Mouse (Mus musculus): ENCODE data around the gene Cntnap5a. TPM values are rescaled to one million over a fixed set of nuclear protein-coding genes. Genes with fewer than 3 reads are reported as not detected.

Gene Cntnap5a
- polyA plus RNA-seq, 1 experiment from 2014 or later = not detected

DNA sequence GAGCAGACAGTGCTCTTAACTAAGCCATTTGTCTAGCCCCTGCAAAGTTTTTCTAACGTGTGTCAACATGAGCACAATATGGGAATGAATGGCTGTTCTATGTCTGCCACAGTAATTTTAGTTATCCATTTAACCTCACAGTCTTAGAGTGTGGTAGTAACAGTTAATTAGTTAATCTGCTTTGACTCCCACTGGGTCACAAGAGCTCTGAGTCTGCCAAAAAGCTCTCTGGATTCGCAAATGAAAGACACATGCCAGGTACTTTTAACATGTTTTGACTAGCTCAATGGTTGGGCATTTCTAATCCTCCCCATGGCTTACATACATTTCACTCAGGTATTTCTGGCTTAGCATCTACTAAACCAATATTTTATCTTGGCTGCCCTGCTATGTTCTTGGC, 163.0 kb downstream of the Cntnap5a start:
- H3K9me3 ChIP-seq (replicated peaks; ENCODE audit: control insufficient read depth, low read length) = no peaks in the 10 kb centered on the region
- no peaks in the 10 kb centered on the region for H3K36me3 ChIP-seq (ENCODE audit: control insufficient read depth, insufficient read depth)
- H3K27ac ChIP-seq (ENCODE audit: low read length) = no peak overlapping the region
- no peak overlapping the region for H3K4me3 ChIP-seq (ENCODE audit: low read depth, low read length)
- H3K27me3 ChIP-seq (ENCODE audit: control insufficient read depth, insufficient read depth, low read depth, low read length) = no peaks in the 10 kb centered on the region
- H3K4me2 ChIP-seq (ENCODE audit: low read depth, low read length) = no peak overlapping the region
- H3K9ac ChIP-seq (ENCODE audit: low read depth, low read length) = no peak overlapping the region
- ATAC-seq (ENCODE audit: low read depth) = no peak
- 40% methylated on average over 2 of the region's 2 CpGs for WGBS (ENCODE audit: insufficient replicate concordance)
- no peaks in the 10 kb centered on the region for H3K4me1 ChIP-seq (ENCODE audit: control insufficient read depth, low read depth, low read length)

DNA sequence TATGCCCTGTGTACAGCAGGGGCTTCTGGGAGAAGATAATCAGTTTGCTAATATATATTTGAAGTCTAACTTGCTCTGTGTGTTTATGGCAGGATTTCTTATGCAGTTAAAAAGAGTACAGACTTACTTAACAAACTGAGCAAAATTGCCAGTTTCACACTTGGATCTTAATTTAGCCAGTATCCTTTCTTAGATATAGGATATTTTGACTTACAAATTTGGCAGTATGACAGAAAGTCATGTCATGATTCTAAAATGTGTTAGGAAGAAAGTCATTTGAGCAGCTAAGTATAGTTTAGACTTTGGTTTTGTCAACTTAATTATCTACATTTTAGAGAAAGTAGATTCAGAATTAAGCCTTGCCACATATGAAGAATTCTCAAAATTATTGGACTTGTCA, 167.7 kb downstream of the Cntnap5a start:
- H3K9ac ChIP-seq (ENCODE audit: low read depth, low read length) = no peak overlapping the region
- H3K4me3 ChIP-seq (ENCODE audit: low read depth, low read length) = no peak overlapping the region
- no peaks in the 10 kb centered on the region for H3K9me3 ChIP-seq (replicated peaks; ENCODE audit: control insufficient read depth, low read length)
- no peaks in the 10 kb centered on the region for H3K36me3 ChIP-seq (ENCODE audit: control insufficient read depth, insufficient read depth)
- H3K4me2 ChIP-seq (ENCODE audit: low read depth, low read length) = no peak overlapping the region
- H3K27ac ChIP-seq (ENCODE audit: low read length) = no peak overlapping the region
- no peaks in the 10 kb centered on the region for H3K27me3 ChIP-seq (ENCODE audit: control insufficient read depth, insufficient read depth, low read depth, low read length)
- no peaks in the 10 kb centered on the region for H3K4me1 ChIP-seq (ENCODE audit: control insufficient read depth, low read depth, low read length)
- ATAC-seq (ENCODE audit: low read depth) = no peak

DNA sequence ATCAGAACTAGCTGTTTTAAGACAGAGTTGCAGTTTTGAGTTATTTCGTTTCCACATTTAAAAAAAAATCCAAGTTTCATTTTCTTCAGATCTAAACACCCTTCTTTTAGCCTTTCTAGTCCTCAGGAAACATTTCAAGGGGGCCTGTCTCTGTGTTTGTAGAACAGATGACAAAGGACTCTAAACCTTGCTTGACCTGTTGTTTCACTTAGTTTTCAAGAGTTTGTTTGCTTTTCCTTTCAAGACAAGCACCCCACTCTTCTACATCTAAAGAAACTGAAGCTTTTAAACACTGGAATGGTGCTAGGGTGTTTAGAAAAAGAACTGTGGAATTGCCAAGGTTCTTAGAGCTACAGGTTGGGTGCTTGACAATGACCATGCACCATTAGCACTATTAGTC, 233.8 kb downstream of the Cntnap5a start:
- no peak overlapping the region for H3K4me3 ChIP-seq (ENCODE audit: low read depth, low read length)
- H3K4me2 ChIP-seq (ENCODE audit: low read depth, low read length) = no peak overlapping the region
- no peak for ATAC-seq (ENCODE audit: low read depth)
- 31% methylated on average over 1 of the region's 1 CpGs for WGBS (ENCODE audit: insufficient replicate concordance)
- H3K27ac ChIP-seq (ENCODE audit: low read length) = no peak overlapping the region
- H3K36me3 ChIP-seq (ENCODE audit: control insufficient read depth, insufficient read depth) = no peaks in the 10 kb centered on the region
- no peaks in the 10 kb centered on the region for H3K4me1 ChIP-seq (ENCODE audit: control insufficient read depth, low read depth, low read length)
- H3K9me3 ChIP-seq (replicated peaks; ENCODE audit: control insufficient read depth, low read length) = no peaks in the 10 kb centered on the region
- H3K27me3 ChIP-seq (ENCODE audit: control insufficient read depth, insufficient read depth, low read depth, low read length) = no peaks in the 10 kb centered on the region
- no peak overlapping the region for H3K9ac ChIP-seq (ENCODE audit: low read depth, low read length)

DNA sequence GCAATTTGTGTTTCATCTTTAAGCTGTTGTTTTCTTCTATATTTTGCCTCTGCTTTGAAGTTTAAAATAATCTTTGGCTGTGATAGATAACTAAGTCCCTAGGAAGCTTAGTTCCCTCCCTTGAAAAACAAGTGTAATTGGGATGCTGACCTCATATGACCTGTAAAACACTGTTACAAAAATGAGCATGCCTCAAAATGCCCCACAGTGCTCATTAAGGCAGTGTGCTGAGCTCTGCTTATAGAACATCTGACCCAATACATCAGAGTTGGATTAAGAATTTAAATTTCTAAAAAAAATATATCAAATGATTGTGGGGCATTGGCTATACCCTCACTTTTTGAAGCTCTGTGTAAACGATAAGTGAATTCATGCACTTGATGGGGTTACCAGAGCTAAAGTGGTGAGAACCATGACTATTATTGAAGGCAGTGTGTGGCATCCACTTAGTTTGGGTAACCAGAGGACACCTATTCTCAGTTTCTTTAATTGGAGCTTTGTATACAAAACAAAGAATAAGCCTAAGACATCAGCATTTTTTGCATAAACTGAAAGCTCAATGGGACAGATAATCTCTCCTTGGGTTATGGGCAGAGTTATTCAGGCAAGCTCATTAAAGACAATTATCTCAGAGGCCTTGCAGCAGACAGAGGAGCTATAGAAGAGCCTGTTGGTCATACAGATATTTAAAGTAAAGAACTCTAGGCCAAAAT, 241.6 kb downstream of the Cntnap5a start:
- Histone ChIP-seq H3K4me2 (ENCODE audit: low read depth, low read length) (no peak overlapping the region), H3K4me1 (ENCODE audit: control insufficient read depth, low read depth, low read length) (no peaks in the 10 kb centered on the region), H3K9ac (ENCODE audit: low read depth, low read length) (no peak overlapping the region), H3K4me3 (ENCODE audit: low read depth, low read length) (no peak overlapping the region), H3K27ac (ENCODE audit: low read length) (no peak overlapping the region), H3K36me3 (ENCODE audit: control insufficient read depth, insufficient read depth) (no peaks in the 10 kb centered on the region), H3K9me3 (replicated peaks; ENCODE audit: control insufficient read depth, low read length) (no peaks in the 10 kb centered on the region), H3K27me3 (ENCODE audit: control insufficient read depth, insufficient read depth, low read depth, low read length) (no peaks in the 10 kb centered on the region)
- 77% methylated on average over 1 of the region's 1 CpGs for WGBS (ENCODE audit: insufficient replicate concordance)
- ATAC-seq (ENCODE audit: low read depth) = no peak

DNA sequence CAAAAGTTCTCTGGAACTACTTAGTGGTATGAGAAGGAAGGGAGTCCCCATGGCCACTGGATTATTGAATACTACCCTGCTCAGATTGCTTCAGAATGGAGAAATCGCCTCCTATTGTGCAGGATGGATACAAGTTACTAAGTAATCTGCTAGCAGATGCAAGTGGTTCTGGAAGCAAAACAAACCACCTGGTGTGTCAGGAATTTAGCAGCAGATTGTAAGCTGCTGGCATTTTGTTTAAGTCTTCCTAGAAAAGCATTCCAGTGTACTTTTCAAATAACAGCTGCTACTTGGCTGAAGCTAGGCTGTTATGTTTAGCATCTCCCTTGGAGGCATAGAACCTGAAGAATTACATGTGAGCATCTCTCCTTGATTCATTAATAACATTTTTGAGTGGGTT, 247.5 kb downstream of the Cntnap5a start:
- Histone ChIP-seq H3K9ac (ENCODE audit: low read depth, low read length) (no peak overlapping the region), H3K27ac (ENCODE audit: low read length) (no peak overlapping the region), H3K27me3 (ENCODE audit: control insufficient read depth, insufficient read depth, low read depth, low read length) (no peaks in the 10 kb centered on the region), H3K36me3 (ENCODE audit: control insufficient read depth, insufficient read depth) (no peaks in the 10 kb centered on the region), H3K4me2 (ENCODE audit: low read depth, low read length) (no peak overlapping the region), H3K4me1 (ENCODE audit: control insufficient read depth, low read depth, low read length) (no peaks in the 10 kb centered on the region), H3K4me3 (ENCODE audit: low read depth, low read length) (no peak overlapping the region), H3K9me3 (replicated peaks; ENCODE audit: control insufficient read depth, low read length) (no peaks in the 10 kb centered on the region)
- no peak for ATAC-seq (ENCODE audit: low read depth)
- WGBS (ENCODE audit: insufficient replicate concordance) = 31% methylated on average over 1 of the region's 1 CpGs

DNA sequence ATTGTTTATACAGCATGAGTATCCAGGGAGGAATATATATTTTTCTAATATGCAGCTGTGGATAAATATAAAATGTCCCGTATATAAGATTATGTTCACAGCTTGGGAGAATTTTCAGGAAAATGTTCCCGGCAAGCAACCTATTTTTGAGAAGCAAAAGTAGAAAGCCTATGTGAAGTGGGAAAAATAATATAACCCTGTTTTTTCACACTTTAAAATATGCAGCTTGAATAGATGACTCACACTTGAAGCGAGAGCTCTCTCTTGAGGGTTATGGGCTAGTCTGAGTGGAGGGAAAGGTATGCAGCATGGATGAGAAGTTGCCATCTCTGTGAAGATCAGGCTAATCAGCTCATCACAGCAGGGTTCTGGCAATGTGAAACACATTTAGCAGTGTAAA, 261.3 kb downstream of the Cntnap5a start:
- WGBS (ENCODE audit: insufficient replicate concordance) = 71% methylated on average over 3 of the region's 3 CpGs

DNA sequence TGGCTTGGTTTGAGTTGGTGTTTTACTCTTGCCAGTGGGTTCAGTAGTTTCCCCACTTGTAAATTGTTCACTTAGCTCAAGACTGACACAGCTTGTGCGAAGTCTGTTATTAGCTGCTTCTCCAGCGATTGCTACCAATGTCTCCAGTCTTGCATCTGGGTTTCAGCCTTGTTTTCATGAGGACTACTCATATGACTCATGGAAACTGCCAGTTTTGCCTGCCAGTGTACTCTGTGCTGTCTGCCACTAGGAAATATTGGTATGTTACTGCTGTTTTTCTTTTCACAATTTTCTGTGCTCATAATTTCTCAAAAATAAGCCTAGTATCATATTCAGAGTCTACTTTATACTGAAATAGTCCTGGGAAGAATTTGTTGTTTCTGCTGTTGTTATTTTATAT, 272.0 kb downstream of the Cntnap5a start:
- Histone ChIP-seq H3K36me3 (ENCODE audit: control insufficient read depth, insufficient read depth) (no peaks in the 10 kb centered on the region), H3K9ac (ENCODE audit: low read depth, low read length) (no peak overlapping the region), H3K4me2 (ENCODE audit: low read depth, low read length) (no peak overlapping the region), H3K4me3 (ENCODE audit: low read depth, low read length) (no peak overlapping the region), H3K27me3 (ENCODE audit: control insufficient read depth, insufficient read depth, low read depth, low read length) (no peaks in the 10 kb centered on the region), H3K4me1 (ENCODE audit: control insufficient read depth, low read depth, low read length) (no peaks in the 10 kb centered on the region), H3K9me3 (replicated peaks; ENCODE audit: control insufficient read depth, low read length) (no peaks in the 10 kb centered on the region), H3K27ac (ENCODE audit: low read length) (no peak overlapping the region)
- WGBS (ENCODE audit: insufficient replicate concordance) = 71% methylated on average over 2 of the region's 2 CpGs
- ATAC-seq (ENCODE audit: low read depth) = no peak

More for the DNA sequence above, 261.3 kb downstream of the Cntnap5a start:
- H3K27me3 ChIP-seq (ENCODE audit: control insufficient read depth, insufficient read depth, low read depth, low read length) = no peaks in the 10 kb centered on the region
- H3K4me3 ChIP-seq (ENCODE audit: low read depth, low read length) = no peak overlapping the region
- H3K4me1 ChIP-seq (ENCODE audit: control insufficient read depth, low read depth, low read length) = no peaks in the 10 kb centered on the region
- no peak for ATAC-seq (ENCODE audit: low read depth)
- H3K9me3 ChIP-seq (replicated peaks; ENCODE audit: control insufficient read depth, low read length) = no peaks in the 10 kb centered on the region
- no peak overlapping the region for H3K27ac ChIP-seq (ENCODE audit: low read length)
- H3K36me3 ChIP-seq (ENCODE audit: control insufficient read depth, insufficient read depth) = no peaks in the 10 kb centered on the region
- no peak overlapping the region for H3K9ac ChIP-seq (ENCODE audit: low read depth, low read length)
- no peak overlapping the region for H3K4me2 ChIP-seq (ENCODE audit: low read depth, low read length)

DNA sequence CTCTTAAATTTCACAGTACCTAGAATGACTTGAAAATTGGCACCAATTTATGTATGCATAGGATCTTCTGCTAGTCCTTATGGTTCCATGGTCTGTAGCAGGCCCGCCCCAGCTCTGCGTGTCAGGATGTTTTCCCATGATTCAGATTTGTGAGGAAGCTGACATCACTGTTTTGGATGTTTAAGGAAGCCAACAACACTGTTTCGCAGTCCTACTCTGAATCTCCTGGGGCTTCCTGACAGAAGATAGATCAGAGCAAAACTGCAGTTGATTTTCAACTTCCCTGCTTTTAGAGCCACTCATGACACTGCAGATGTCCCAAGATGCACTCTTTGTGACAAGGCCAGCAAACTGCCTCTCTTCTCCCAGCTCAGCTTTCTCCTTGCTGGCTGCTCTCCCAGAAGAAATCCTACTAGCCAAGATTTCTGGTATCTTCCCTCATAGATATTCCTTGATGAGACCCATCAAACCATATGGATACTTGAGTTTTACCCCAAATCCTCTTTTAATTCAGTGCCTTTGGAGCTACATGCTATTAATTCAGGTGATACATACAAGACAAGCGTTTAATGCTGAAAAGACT, 280.5 kb downstream of the Cntnap5a start:
- Histone ChIP-seq H3K9ac (ENCODE audit: low read depth, low read length) (no peak overlapping the region), H3K9me3 (replicated peaks; ENCODE audit: control insufficient read depth, low read length) (no peaks in the 10 kb centered on the region), H3K4me3 (ENCODE audit: low read depth, low read length) (no peak overlapping the region), H3K27ac (ENCODE audit: low read length) (no peak overlapping the region), H3K4me2 (ENCODE audit: low read depth, low read length) (no peak overlapping the region), H3K36me3 (ENCODE audit: control insufficient read depth, insufficient read depth) (no peaks in the 10 kb centered on the region), H3K27me3 (ENCODE audit: control insufficient read depth, insufficient read depth, low read depth, low read length) (no peaks in the 10 kb centered on the region), H3K4me1 (ENCODE audit: control insufficient read depth, low read depth, low read length) (no peaks in the 10 kb centered on the region)
- WGBS (ENCODE audit: insufficient replicate concordance) = 63% methylated on average over 4 of the region's 4 CpGs
- ATAC-seq (ENCODE audit: low read depth) = no peak

DNA sequence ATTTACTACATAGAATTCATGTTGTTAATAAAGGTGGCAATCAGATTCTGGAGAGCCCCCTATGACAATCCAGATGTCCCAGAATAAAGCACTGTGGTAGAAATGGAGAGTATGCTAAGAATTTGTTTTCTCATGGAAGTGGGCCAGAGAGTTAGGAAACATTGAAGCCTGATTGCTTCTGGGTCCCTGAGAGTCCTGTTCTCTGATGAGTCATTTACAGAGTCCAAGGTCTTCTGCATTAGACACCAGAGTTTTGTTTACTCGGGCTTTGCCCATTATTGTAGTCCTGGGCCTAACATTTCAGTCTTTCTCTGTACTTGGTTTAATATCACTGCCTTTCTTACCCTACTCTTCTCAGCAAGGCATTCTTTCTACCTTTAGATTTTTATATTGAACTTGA, 305.6 kb downstream of the Cntnap5a start:
- WGBS (ENCODE audit: insufficient replicate concordance) = 53% methylated on average over 1 of the region's 1 CpGs
- Histone ChIP-seq H3K4me3 (ENCODE audit: low read depth, low read length) (no peak overlapping the region), H3K9ac (ENCODE audit: low read depth, low read length) (no peak overlapping the region), H3K9me3 (replicated peaks; ENCODE audit: control insufficient read depth, low read length) (no peaks in the 10 kb centered on the region), H3K27ac (ENCODE audit: low read length) (no peak overlapping the region), H3K4me2 (ENCODE audit: low read depth, low read length) (no peak overlapping the region), H3K4me1 (ENCODE audit: control insufficient read depth, low read depth, low read length) (no peaks in the 10 kb centered on the region), H3K27me3 (ENCODE audit: control insufficient read depth, insufficient read depth, low read depth, low read length) (no peaks in the 10 kb centered on the region), H3K36me3 (ENCODE audit: control insufficient read depth, insufficient read depth) (no peaks in the 10 kb centered on the region)
- peak; percentile 68; the same call in 1 of the 2 replicates for ATAC-seq (ENCODE audit: low read depth)
